Mouse (Mus musculus) hindbrain, embryonic 12.5 days (tissue): Measurements from ENCODE around the gene Opcml. TPM values are rescaled to one million over a fixed set of nuclear protein-coding genes. Genes with fewer than 3 reads are reported as not detected.

ENCODE experiments used
- ATAC-seq: fragments of 200-750 bp; cut with Nextera tagmentation; 2 replicates; pipeline ENCODE4 v1.8.0; 2017; ENCODE audit warnings: moderate TSS enrichment; ENCODE audit not compliant: low FRiP score
- H3K27ac ChIP-seq: fragments of 300-500 bp; sonication (generic); 2 replicates; pipeline ENCODE4 v1.5.1; 2016; ENCODE audit warnings: mild to moderate bottlenecking
- H3K27me3 ChIP-seq: fragments of 300-500 bp; sonication (generic); 2 replicates; pipeline ENCODE4 v1.6.1; 2016; ENCODE audit warnings: mild to moderate bottlenecking
- H3K36me3 ChIP-seq: fragments of 300-500 bp; sonication (generic); 2 replicates; pipeline ENCODE4 v1.6.1; 2016; ENCODE audit warnings: mild to moderate bottlenecking
- H3K4me1 ChIP-seq: fragments of 300-500 bp; sonication (generic); 2 replicates; pipeline ENCODE4 v1.6.1; 2016
- H3K4me2 ChIP-seq: fragments of 300-500 bp; sonication (generic); replicated peaks from 2 replicates; pipeline ENCODE4 v1.6.1; 2016; ENCODE audit warnings: mild to moderate bottlenecking
- H3K4me3 ChIP-seq: fragments of 300-500 bp; sonication (generic); 2 replicates; pipeline ENCODE4 v1.5.1; 2016; ENCODE audit warnings: mild to moderate bottlenecking
- H3K9ac ChIP-seq: fragments of 300-500 bp; sonication (generic); 2 replicates; pipeline ENCODE4 v1.6.1; 2016; ENCODE audit warnings: mild to moderate bottlenecking, moderate library complexity
- H3K9me3 ChIP-seq: fragments of 300-500 bp; sonication (generic); replicated peaks from 2 replicates; pipeline ENCODE4 v1.6.1; 2016; ENCODE audit warnings: mild to moderate bottlenecking
- WGBS: fragments of 180-500 bp; shearing (Covaris S2); methylation state at CpG from one replicate; pipeline ENCODE4 v1.1.7; 2016; 5-methylcytosine and 5-hydroxymethylcytosine counted together
- polyA plus RNA-seq: library from polyadenylated mRNA; unstranded; fragments of >200 nt; fragmentation: Nextera tagmentation; extraction: Ambion mirVana; gene quantifications from 2 replicates; pipeline ENCODE4 v1.2.1, GENCODE M21; 2016

The Opcml gene
- polyA plus RNA-seq, 1 experiment from 2014 or later: 10.8 TPM

DNA sequence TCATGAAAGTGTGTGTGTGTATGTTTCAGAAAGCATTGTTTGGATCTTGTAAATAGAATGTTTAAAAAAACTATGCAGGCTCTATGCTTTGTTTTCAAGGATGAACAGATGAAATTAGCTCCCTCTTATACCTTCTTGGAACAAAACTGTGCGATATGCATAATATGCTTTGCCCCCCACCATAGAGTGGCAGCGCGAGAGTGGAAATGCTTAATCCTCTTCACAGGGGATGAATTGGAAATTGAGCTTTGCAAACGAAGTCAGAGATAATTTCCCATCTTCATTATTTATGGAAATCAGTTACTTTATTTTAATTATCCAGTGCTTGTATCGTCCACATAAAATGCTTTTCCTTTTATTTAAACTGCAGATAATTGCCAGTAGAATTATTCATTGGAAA, 99.1 kb downstream of the Opcml start:
- Histone ChIP-seq H3K36me3 (no peaks in the 10 kb centered on the region), H3K27ac (no peak overlapping the region), H3K4me1 (no peaks in the 10 kb centered on the region), H3K9ac (no peak overlapping the region), H3K4me3 (no peak overlapping the region), H3K9me3 (no peaks in the 10 kb centered on the region), H3K4me2 (no peak overlapping the region), H3K27me3 (no peaks in the 10 kb centered on the region)
- ATAC-seq: no peak
- 79% methylated on average over 5 of the region's 5 CpGs for WGBS

DNA sequence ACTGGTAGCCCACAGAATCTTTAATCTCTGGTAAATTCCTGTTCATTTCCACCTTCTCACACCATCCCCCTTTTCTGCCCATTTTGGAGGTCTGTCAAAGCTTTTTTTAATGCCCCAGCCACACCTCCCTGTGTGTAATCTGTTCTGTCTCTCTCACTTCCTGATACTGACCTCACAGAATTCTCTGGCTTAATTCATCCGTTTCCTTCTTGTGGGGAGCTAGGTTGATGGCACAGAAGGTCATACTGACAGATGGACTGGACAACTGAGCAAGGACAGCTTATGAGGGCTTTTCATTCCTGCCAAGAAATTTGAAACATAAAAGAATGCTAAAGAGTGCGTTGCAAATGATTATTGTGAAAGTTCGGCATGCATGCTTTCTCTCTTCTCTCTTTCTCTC, 126.7 kb downstream of the Opcml start:
- Histone ChIP-seq H3K27me3 (no peaks in the 10 kb centered on the region), H3K27ac (no peak overlapping the region)
- 63% methylated on average over 3 of the region's 3 CpGs for whole genome bisulfite sequencing

DNA sequence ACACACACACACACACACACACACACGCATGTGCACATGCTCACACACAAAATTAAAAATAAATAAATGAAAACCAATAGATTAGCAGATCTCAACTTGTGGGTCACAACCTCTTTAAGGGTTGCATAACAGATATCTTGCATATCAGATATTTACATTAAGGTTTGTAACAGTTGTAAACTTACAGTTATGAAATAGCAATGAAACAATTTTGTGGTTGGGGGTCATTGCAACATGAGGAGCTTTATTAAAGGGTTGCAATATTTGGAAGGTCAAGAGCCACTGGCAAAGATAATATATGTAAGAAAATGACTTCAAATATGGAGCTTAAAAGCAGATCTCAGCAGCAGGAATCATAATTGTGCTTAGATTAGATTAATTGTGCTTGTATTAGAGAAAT, 132.9 kb downstream of the Opcml start:
- no peak overlapping the region for H3K4me3 ChIP-seq
- no peaks in the 10 kb centered on the region for H3K4me1 ChIP-seq
- H3K9me3 ChIP-seq: no peaks in the 10 kb centered on the region
- H3K27me3 ChIP-seq: no peaks in the 10 kb centered on the region
- 95% methylated on average over 1 of the region's 1 CpGs for WGBS
- no peak overlapping the region for H3K9ac ChIP-seq
- no peaks in the 10 kb centered on the region for H3K36me3 ChIP-seq
- H3K27ac ChIP-seq: no peak overlapping the region
- no peak for ATAC-seq
- no peak overlapping the region for H3K4me2 ChIP-seq

More for the DNA sequence above, 126.7 kb downstream of the Opcml start:
- no peak overlapping the region for H3K9ac ChIP-seq
- H3K4me1 ChIP-seq: no peaks in the 10 kb centered on the region
- ATAC-seq: no peak
- no peak overlapping the region for H3K4me3 ChIP-seq
- H3K36me3 ChIP-seq: no peaks in the 10 kb centered on the region
- no peak overlapping the region for H3K4me2 ChIP-seq
- H3K9me3 ChIP-seq: no peaks in the 10 kb centered on the region

DNA sequence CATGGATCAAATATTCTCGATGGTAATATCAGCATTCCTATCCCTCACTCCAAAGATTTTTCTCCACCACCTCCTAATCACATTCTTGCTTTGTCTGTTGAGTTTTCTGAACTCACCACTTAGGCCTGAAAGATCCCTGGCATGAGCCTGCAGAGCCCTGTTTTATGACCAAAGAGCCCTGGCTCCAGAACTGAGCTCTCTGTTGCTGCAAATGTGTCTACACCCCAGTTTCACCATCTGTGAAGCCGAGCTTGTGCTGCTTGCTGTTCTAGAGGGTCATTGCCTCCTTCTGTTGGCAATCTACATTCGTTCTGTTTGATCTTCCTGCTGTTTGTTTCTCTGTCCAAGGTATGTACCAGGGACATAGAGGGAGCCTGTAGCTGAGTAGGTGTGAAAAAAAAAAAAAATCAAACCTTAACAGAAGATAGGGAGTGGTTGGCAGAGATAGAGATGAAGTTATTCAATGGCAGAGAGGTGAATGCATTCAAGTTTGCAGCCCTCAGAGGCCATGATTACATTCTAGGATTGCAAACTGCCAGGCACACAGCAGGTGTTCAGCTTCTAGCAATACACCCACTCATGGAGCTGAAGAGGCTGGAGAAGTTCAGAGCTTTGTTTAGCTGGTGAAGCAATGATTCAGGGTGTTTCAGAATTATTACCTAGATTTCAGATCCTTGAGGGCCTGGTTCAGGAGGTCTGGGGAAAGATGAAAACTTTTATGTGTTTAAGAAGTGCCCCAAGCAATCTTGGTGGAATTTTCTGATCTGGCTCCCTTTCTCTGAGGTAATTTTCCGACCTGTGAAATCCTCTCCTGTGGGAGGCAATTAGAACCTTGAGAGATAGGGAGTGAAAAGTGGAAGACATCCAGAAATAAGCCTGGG, 133.6 kb downstream of the Opcml start:
- no peak overlapping the region for H3K4me2 ChIP-seq
- ATAC-seq: no peak
- no peaks in the 10 kb centered on the region for H3K4me1 ChIP-seq
- no peaks in the 10 kb centered on the region for H3K27me3 ChIP-seq
- no peaks in the 10 kb centered on the region for H3K36me3 ChIP-seq
- H3K9ac ChIP-seq: no peak overlapping the region
- H3K9me3 ChIP-seq: no peaks in the 10 kb centered on the region
- H3K4me3 ChIP-seq: no peak overlapping the region
- WGBS: 70% methylated on average over 4 of the region's 4 CpGs
- no peak overlapping the region for H3K27ac ChIP-seq

DNA sequence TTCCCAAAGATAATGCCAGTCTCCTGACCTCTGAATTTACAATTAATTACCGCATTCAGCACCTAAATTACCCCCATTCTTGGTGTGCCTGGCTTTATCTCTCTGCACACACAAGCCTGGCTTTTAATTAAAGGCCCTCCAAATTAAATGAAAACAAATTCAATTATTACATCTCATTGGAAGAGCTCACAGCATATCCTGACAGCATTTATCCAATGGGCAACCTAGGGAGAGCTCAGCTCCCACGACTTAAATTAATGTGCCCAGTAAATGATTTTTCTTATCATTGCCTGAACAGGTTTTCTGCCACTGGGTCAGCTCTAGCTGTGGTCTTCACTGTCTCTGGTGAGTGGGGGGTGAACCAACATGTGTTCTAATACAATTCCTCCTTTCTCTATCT, 135.1 kb downstream of the Opcml start:
- no peak overlapping the region for H3K4me3 ChIP-seq
- H3K36me3 ChIP-seq: no peaks in the 10 kb centered on the region
- H3K9ac ChIP-seq: no peak overlapping the region
- no peak overlapping the region for H3K4me2 ChIP-seq
- H3K4me1 ChIP-seq: no peaks in the 10 kb centered on the region
- H3K27me3 ChIP-seq: no peaks in the 10 kb centered on the region
- no peaks in the 10 kb centered on the region for H3K9me3 ChIP-seq
- H3K27ac ChIP-seq: no peak overlapping the region
- 54% methylated on average over 2 of the region's 2 CpGs for WGBS
- peak; percentile 64 for ATAC-seq

DNA sequence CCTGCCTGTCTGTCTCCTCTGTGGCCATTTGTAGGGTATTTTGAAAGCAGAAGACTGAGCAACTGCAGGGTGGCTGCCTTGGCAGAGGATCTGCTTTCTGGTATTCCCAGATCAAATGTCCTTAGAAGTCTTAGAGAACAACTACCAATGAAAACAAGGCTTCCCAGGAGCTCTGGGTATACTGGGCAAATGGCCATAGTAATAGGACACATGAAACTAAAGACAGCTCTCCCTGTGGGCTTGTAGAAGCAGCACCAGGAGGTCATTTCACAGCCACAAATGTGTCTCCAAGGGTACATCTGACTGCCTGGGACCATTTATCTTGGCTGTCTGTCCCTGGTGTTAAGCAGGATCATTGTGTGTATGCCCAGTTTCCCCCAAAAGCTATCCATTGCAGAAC, 146.7 kb downstream of the Opcml start:
- Histone ChIP-seq H3K4me3 (no peak overlapping the region), H3K9ac (no peak overlapping the region), H3K4me2 (no peak overlapping the region), H3K27me3 (no peaks in the 10 kb centered on the region), H3K36me3 (no peaks in the 10 kb centered on the region), H3K9me3 (no peaks in the 10 kb centered on the region), H3K27ac (no peak overlapping the region), H3K4me1 (no peaks in the 10 kb centered on the region)
- no peak for ATAC-seq

DNA sequence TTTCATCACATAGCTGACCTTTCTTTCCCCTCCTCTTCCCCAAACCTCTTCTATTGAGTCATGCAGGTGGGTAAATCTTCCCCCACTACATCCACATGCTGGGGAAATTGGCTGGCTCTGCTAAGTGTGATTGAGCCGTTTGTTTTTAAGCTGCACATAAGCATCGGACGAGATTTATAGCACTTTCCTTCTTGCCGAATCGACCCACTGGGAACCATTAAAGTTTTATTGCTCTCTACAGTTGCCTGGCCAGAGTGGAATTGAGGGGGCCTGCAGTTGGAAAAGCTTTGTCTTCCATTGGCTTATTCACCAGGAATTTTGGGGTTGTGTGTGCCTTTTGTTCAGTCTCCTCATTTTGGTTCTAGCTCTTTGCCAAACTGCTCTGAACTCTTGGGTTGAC, 147.1 kb downstream of the Opcml start:
- no peaks in the 10 kb centered on the region for H3K9me3 ChIP-seq
- H3K27me3 ChIP-seq: no peaks in the 10 kb centered on the region
- no peak overlapping the region for H3K4me2 ChIP-seq
- H3K36me3 ChIP-seq: no peaks in the 10 kb centered on the region
- H3K9ac ChIP-seq: no peak overlapping the region
- no peaks in the 10 kb centered on the region for H3K4me1 ChIP-seq
- no peak for ATAC-seq
- 87% methylated on average over 5 of the region's 5 CpGs for WGBS
- no peak overlapping the region for H3K27ac ChIP-seq
- H3K4me3 ChIP-seq: no peak overlapping the region

DNA sequence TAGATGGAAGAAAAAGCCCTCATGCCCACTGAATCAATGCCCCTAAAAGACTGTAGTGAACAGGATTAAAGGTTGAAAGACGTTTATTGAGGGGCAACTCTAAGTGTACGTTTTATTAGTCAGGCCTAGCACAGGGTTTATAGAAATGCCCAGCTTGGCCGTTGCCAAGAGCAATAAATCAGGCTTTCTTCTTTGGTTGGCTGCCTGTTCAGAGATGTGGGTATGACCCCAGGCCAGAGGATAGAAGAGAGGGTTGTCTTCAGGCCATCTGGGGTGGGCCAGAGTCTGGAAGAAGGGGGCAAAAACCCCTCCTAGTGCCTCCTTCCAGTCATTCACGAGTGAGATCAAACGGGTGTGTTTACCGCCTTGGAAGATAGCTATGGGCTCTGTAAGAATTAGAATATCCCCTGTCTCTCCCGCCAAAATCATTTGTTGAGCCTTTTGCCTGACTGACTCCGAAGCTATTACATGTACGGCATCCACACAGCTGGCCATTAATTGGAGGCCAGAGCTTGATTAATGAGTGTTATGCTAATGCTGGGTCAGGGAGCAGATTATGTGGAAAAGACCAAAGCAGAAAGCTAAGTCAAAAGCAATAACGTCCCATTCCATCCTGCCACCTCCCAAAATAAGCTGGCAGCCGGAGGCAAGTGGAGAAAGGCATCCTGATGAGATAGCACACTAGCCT, 154.9 kb downstream of the Opcml start:
- Histone ChIP-seq H3K27me3 (no peaks in the 10 kb centered on the region), H3K4me2 (no peak overlapping the region), H3K9me3 (no peaks in the 10 kb centered on the region), H3K27ac (no peak overlapping the region), H3K4me3 (no peak overlapping the region), H3K36me3 (no peaks in the 10 kb centered on the region), H3K9ac (no peak overlapping the region), H3K4me1 (no peaks in the 10 kb centered on the region)
- ATAC-seq: no peak
- WGBS: 47% methylated on average over 11 of the region's 11 CpGs

DNA sequence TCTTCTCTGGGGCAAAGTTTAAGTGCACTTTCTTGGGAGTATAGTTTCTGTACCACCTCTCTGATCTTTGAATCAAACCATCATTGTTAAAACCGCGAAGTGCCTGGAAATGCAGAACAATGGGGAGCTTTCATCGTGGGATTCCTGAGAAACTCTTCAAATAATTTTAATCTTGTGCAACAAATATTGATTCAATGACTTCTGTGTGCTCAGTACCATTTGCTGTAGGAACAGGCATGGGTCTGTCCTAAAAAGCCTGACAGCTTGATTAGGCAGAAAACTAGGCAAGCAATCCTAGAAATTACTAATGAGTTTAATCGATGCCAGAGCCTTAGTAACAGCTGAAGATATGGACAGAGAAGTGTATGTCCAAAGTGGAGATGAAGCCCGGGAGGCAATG, 160.5 kb downstream of the Opcml start:
- Histone ChIP-seq H3K27ac (no peak overlapping the region), H3K9ac (no peak overlapping the region), H3K36me3 (no peaks in the 10 kb centered on the region), H3K4me2 (no peak overlapping the region), H3K27me3 (no peaks in the 10 kb centered on the region), H3K9me3 (no peaks in the 10 kb centered on the region), H3K4me3 (no peak overlapping the region), H3K4me1 (no peaks in the 10 kb centered on the region)
- 48% methylated on average over 5 of the region's 5 CpGs for WGBS
- ATAC-seq: no peak

DNA sequence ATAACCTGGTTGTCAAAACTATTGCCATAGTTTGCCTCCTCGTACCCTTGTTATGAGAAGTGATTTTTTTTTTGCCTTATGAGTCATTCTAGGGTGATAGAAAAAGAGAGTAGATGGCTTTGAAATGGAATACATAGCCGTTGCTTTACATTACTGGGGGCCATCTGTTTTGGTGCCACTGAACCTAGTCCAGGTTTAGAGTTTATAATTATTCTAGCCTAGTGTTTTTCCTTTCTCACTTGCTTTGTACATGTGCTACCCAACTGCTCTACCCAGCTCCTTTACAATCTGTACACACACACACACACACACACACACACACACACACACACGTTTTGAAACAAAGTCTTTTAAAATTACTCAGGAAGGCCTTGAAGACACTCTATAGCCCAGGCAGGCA, 171.1 kb downstream of the Opcml start:
- no peak overlapping the region for H3K4me2 ChIP-seq
- H3K9me3 ChIP-seq: no peaks in the 10 kb centered on the region
- no peaks in the 10 kb centered on the region for H3K4me1 ChIP-seq
- ATAC-seq: no peak
- WGBS: 87% methylated on average over 3 of the region's 3 CpGs
- no peaks in the 10 kb centered on the region for H3K27me3 ChIP-seq
- no peak overlapping the region for H3K4me3 ChIP-seq
- no peak overlapping the region for H3K27ac ChIP-seq
- H3K36me3 ChIP-seq: no peaks in the 10 kb centered on the region
- no peak overlapping the region for H3K9ac ChIP-seq

DNA sequence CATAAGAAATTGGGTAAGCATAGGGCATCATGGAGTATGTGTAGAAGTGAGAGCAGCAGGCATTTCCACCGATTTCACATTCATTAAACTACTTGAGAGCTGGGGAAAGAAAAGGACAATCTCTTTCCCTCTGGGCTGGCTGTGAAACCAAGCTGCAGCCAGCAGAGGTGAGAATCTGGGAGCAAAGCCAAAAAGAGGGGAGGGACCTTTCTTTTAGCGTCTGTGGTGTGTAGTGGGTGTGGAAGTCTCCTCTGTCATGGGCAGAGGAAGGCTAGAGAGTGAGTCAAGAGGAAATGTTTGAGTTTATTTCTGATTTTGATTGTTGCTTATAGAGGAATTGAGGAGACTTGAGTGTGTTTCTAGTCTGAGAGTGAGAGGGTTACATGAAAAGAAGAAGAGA, 172.8 kb downstream of the Opcml start:
- no peak overlapping the region for H3K9ac ChIP-seq
- H3K27ac ChIP-seq: no peak overlapping the region
- H3K4me1 ChIP-seq: no peaks in the 10 kb centered on the region
- no peak for ATAC-seq
- 52% methylated on average over 2 of the region's 2 CpGs for WGBS
- H3K4me3 ChIP-seq: no peak overlapping the region
- no peak overlapping the region for H3K4me2 ChIP-seq
- no peaks in the 10 kb centered on the region for H3K36me3 ChIP-seq
- H3K27me3 ChIP-seq: no peaks in the 10 kb centered on the region
- H3K9me3 ChIP-seq: no peaks in the 10 kb centered on the region

DNA sequence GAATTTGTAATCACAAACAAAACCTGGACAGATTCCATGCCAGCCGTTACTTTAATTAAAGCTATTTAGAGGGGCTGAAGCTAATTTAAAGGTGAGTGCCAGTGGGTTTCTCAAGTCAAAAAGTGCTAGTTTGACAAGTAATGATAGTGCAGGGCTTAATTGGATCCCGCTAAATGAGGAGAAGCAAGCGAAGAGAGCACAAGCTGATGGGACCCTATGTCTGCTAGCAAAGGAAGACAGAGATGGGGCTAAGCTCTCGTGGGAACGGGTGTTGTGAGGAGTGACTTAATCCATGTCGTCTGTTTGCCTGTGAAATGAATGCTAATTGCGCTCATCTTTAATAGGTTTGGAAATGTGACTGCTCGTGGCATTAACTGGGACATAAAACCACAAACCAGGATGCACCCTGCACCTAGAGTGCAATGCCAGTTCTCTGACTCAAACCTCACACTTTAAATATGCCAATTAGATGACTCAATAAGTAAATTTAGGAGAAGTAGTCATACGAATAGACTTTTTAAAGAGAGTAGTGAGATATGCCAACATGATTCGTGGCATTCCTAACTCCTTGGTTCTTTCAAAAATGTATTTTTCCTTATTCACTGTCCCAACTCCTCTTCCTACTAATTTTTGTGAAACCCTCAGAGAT, 174.5 kb downstream of the Opcml start:
- H3K9me3 ChIP-seq: no peaks in the 10 kb centered on the region
- 82% methylated on average over 10 of the region's 10 CpGs for WGBS

More for the DNA sequence above, 174.5 kb downstream of the Opcml start:
- no peak overlapping the region for H3K9ac ChIP-seq
- no peaks in the 10 kb centered on the region for H3K4me1 ChIP-seq
- no peak overlapping the region for H3K27ac ChIP-seq
- no peak overlapping the region for H3K4me3 ChIP-seq
- H3K27me3 ChIP-seq: no peaks in the 10 kb centered on the region
- no peak for ATAC-seq
- no peak overlapping the region for H3K4me2 ChIP-seq
- no peaks in the 10 kb centered on the region for H3K36me3 ChIP-seq
